ENCODE assay signal across 10 mouse cellular contexts in the genomic region with DNA sequence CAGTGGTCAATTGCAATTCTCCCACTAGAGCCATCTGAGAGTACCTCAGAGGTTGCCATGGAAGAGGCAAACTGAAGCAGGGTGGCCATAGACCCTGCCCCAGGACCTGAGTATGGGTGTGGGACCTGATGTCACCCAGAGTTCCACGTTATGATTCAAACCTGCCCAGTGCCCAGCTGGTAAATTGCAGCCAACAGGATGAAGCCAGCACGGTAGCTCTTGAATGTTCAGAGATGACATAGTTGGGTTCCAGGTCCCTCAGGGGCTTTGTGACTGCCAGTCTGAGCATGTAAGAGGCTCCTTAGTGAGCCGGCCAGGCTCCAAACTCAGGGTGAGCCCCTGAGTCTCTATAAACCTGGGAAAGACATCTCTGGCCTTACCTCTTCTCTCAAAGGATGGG. TPM values are rescaled to one million over a fixed set of nuclear protein-coding genes. Genes with fewer than 3 reads are reported as not detected.
A peak's percentile ranks its signal among the peaks of the same experiment; 100 is the strongest.
DNase-seq lines count a peak whose midpoint lies in the region; ATAC-seq and TF ChIP-seq lines count a peak whose summit lies in the region.
"Had no signal": no experiment of that assay in that cellular context is flagged by ENCODE, and none has a peak within 500 bp of the region (broad histone marks: within the 10 kb centered on the region; RNA-seq: fewer than 3 reads in every experiment).

No protein-coding gene starts in this region.

- H3K4me3 ChIP-seq in gastrocnemius, adult 2 months = no peak overlapping the region
- H3K4me3 ChIP-seq in kidney, postnatal 0 days (replicated peaks; ENCODE audit: low read depth, low read length) = no peak overlapping the region
- H3K4me3 ChIP-seq in embryonic facial prominence, embryonic 14.5 days (ENCODE audit: low read depth, low read length) = no peak overlapping the region
- no peak overlapping the region for H3K4me3 ChIP-seq in liver, embryonic 13.5 days (replicated peaks)
- H3K4me3 ChIP-seq: forebrain, embryonic 15.5 days had no signal

- H3K36me3 ChIP-seq in kidney, postnatal 0 days (ENCODE audit: insufficient read depth, low read length) = no peaks in the 10 kb centered on the region
- H3K36me3 ChIP-seq in embryonic facial prominence, embryonic 14.5 days (ENCODE audit: control insufficient read depth, insufficient read depth, low read length) = no peaks in the 10 kb centered on the region
- H3K36me3 ChIP-seq in liver, embryonic 13.5 days = peaks cover 41% of the 10 kb centered on the region
- H3K36me3 ChIP-seq: forebrain, embryonic 15.5 days had no signal

- 36% methylated on average over 3 of the region's 3 CpGs for WGBS in kidney, postnatal 0 days
- WGBS in embryonic facial prominence, embryonic 14.5 days = 54% methylated on average over 3 of the region's 3 CpGs
- 72% methylated on average over 3 of the region's 3 CpGs for WGBS in liver, embryonic 13.5 days (ENCODE audit: insufficient replicate concordance)

- ATAC-seq in kidney, postnatal 0 days (replicated peaks; ENCODE audit: low FRiP score, low read depth) = no peak
- no peak for ATAC-seq in embryonic facial prominence, embryonic 14.5 days (ENCODE audit: low read depth)
- no peak for ATAC-seq in liver, embryonic 13.5 days (ENCODE audit: low read depth)
- ATAC-seq: forebrain, embryonic 15.5 days had no signal

- no peaks in the 10 kb centered on the region for H3K9me3 ChIP-seq in kidney, postnatal 0 days (replicated peaks; ENCODE audit: low read length)
- no peaks in the 10 kb centered on the region for H3K9me3 ChIP-seq in embryonic facial prominence, embryonic 14.5 days (ENCODE audit: control insufficient read depth, low read length)
- H3K9me3 ChIP-seq in liver, embryonic 13.5 days (replicated peaks) = no peaks in the 10 kb centered on the region
- H3K9me3 ChIP-seq: forebrain, embryonic 15.5 days had no signal

- H3K9ac ChIP-seq in kidney, postnatal 0 days (ENCODE audit: low read depth, low read length) = no peak overlapping the region
- no peak overlapping the region for H3K9ac ChIP-seq in embryonic facial prominence, embryonic 14.5 days (ENCODE audit: low read depth, low read length)
- peak overlapping the region; percentile 67 for H3K9ac ChIP-seq in liver, embryonic 13.5 days
- H3K9ac ChIP-seq: forebrain, embryonic 15.5 days had no signal

- no peak overlapping the region for H3K4me2 ChIP-seq in kidney, postnatal 0 days (ENCODE audit: low read length)
- H3K4me2 ChIP-seq in embryonic facial prominence, embryonic 14.5 days (ENCODE audit: low read depth, low read length) = no peak overlapping the region
- H3K4me2 ChIP-seq in liver, embryonic 13.5 days = peak overlapping the region; percentile 65
- H3K4me2 ChIP-seq: forebrain, embryonic 15.5 days had no signal

- no peaks in the 10 kb centered on the region for H3K27me3 ChIP-seq in kidney, postnatal 0 days (ENCODE audit: insufficient read depth, low read length)
- H3K27me3 ChIP-seq in embryonic facial prominence, embryonic 14.5 days (replicated peaks; ENCODE audit: control insufficient read depth, insufficient read depth, low read length) = no peaks in the 10 kb centered on the region
- no peaks in the 10 kb centered on the region for H3K27me3 ChIP-seq in liver, embryonic 13.5 days
- H3K27me3 ChIP-seq: forebrain, embryonic 15.5 days had no signal

- peak overlapping the region; percentile 83 for H3K27ac ChIP-seq in gastrocnemius, adult 2 months
- H3K27ac ChIP-seq in kidney, postnatal 0 days = peak overlapping the region; percentile 93
- H3K27ac ChIP-seq in embryonic facial prominence, embryonic 14.5 days (replicated peaks; ENCODE audit: low read depth, low read length) = 0 out of 2 replicates have a peak overlapping the region, but pooled peaks have one; percentile 12
- peak overlapping the region; percentile 86 for H3K27ac ChIP-seq in liver, embryonic 13.5 days
- H3K27ac ChIP-seq: forebrain, embryonic 15.5 days had no signal

- intact Hi-C loops in gastrocnemius, adult 2 months (cut with DNase I) = no loop called here

- TF ChIP-seq CTCF in gastrocnemius, adult 2 months (IDR thresholded peaks at IDR 0.05) = no peak
- no peak for TF ChIP-seq CTCF in kidney, postnatal 0 days (IDR thresholded peaks at IDR 0.05; ENCODE audit: low read depth)

- DNase-seq in gastrocnemius, adult 2 months = no peak
- DNase-seq in gastrocnemius, adult 8-10 months (ENCODE audit: low spot score in 2 of 2) = no peak
- no peak for DNase-seq in kidney, postnatal 0 days (ENCODE audit: low spot score)
- no peak for DNase-seq in kidney, adult 8-10 months
- DNase-seq in embryonic facial prominence, embryonic 14.5 days (ENCODE audit: low spot score) = no peak
- no peak for DNase-seq in liver, embryonic 13.5 days
- DNase-seq in frontal cortex, adult 2 months (ENCODE audit: extremely low spot score in 1 of 2, low spot score in 1 of 2) = no peak
- DNase-seq in layer of hippocampus, adult 8-10 months (ENCODE audit: low spot score in 2 of 2) = no peak
- DNase-seq: thymus, adult 2 months had no signal

- peaks cover 52% of the 10 kb centered on the region for H3K4me1 ChIP-seq in kidney, postnatal 0 days (replicated peaks; ENCODE audit: insufficient read depth, low read length)
- H3K4me1 ChIP-seq in embryonic facial prominence, embryonic 14.5 days (ENCODE audit: control insufficient read depth, insufficient read depth, low read length) = peaks cover 30% of the 10 kb centered on the region
- H3K4me1 ChIP-seq in liver, embryonic 13.5 days (replicated peaks) = peaks cover 92% of the 10 kb centered on the region

RNA-seq across cellular contexts. Expression of a gene that starts 25.0 kb away (rescaled TPM):
- 10 to 100 TPM; 11.3 to 25.5 TPM for total RNA-seq in gastrocnemius, adult 2 months (2021)
- total RNA-seq in gastrocnemius, adult 8-10 months (2022) = 10 to 100 TPM; 11.7 to 14.4 (median 13.9) TPM
- 12.5 and 14.9 TPM in 2 replicates for polyA plus RNA-seq in kidney, postnatal 0 days (2015; fragmentation: Nextera tagmentation; extraction: Ambion mirVana)
- 18.7 and 22.7 TPM in 2 replicates for polyA plus RNA-seq in embryonic facial prominence, embryonic 14.5 days (2014; fragmentation: Nextera tagmentation; extraction: Ambion mirVana)
- 13.9 and 14.2 TPM in 2 replicates for polyA plus RNA-seq in liver, embryonic 13.5 days (2015; fragmentation: Nextera tagmentation; extraction: Ambion mirVana)
- 7.4 and 9.1 TPM in 2 replicates for polyA plus RNA-seq in frontal cortex, adult 2 months (2012; rRNA removed)
- total RNA-seq in layer of hippocampus, adult 8-10 months (2022) = 1 to 10 TPM; 4.6 to 7.0 (median 4.9) TPM

RNA-seq across cellular contexts. Expression of a gene that starts 41.7 kb away (rescaled TPM):
- total RNA-seq in gastrocnemius, adult 2 months (2021) = 1 to 10 TPM in 1 of 2 experiments, under 1 TPM in 1; 0.78 to 1.5 TPM
- 1 to 10 TPM in 1 of 4 experiments, under 1 TPM in 3; 0.47 to 1.0 (median 0.83) TPM for total RNA-seq in gastrocnemius, adult 8-10 months (2022)
- 21.2 and 24.7 TPM in 2 replicates for polyA plus RNA-seq in kidney, postnatal 0 days (2015; fragmentation: Nextera tagmentation; extraction: Ambion mirVana)
- 32.9 and 33.7 TPM in 2 replicates for polyA plus RNA-seq in embryonic facial prominence, embryonic 14.5 days (2014; fragmentation: Nextera tagmentation; extraction: Ambion mirVana)
- 60.6 and 64.3 TPM in 2 replicates for polyA plus RNA-seq in liver, embryonic 13.5 days (2015; fragmentation: Nextera tagmentation; extraction: Ambion mirVana)
- polyA plus RNA-seq in frontal cortex, adult 2 months (2012; rRNA removed) = 2.4 and 2.5 TPM in 2 replicates
- total RNA-seq in layer of hippocampus, adult 8-10 months (2022) = 1 to 10 TPM; 1.4 to 2.4 (median 1.7) TPM

RNA-seq across cellular contexts. Expression of a gene that starts 50.1 kb away (rescaled TPM):
- total RNA-seq in gastrocnemius, adult 2 months (2021) = 1 to 10 TPM; 6.9 to 7.4 TPM
- 1 to 10 TPM; 6.1 to 7.2 (median 6.7) TPM for total RNA-seq in gastrocnemius, adult 8-10 months (2022)
- polyA plus RNA-seq in kidney, postnatal 0 days (2015; fragmentation: Nextera tagmentation; extraction: Ambion mirVana) = 44.5 and 45.6 TPM in 2 replicates
- polyA plus RNA-seq in embryonic facial prominence, embryonic 14.5 days (2014; fragmentation: Nextera tagmentation; extraction: Ambion mirVana) = 49.0 and 49.2 TPM in 2 replicates
- polyA plus RNA-seq in liver, embryonic 13.5 days (2015; fragmentation: Nextera tagmentation; extraction: Ambion mirVana) = 26.7 and 29.3 TPM in 2 replicates
- 40.2 and 51.2 TPM in 2 replicates for polyA plus RNA-seq in frontal cortex, adult 2 months (2012; rRNA removed)
- 10 to 100 TPM; 23.4 to 31.5 (median 27.6) TPM for total RNA-seq in layer of hippocampus, adult 8-10 months (2022)

RNA-seq across cellular contexts. Expression of a gene that starts 50.2 kb away (rescaled TPM):
- 10 to 100 TPM; 30.4 to 32.6 TPM for total RNA-seq in gastrocnemius, adult 2 months (2021)
- 10 to 100 TPM; 29.9 to 37.5 (median 32.4) TPM for total RNA-seq in gastrocnemius, adult 8-10 months (2022)
- 44.0 and 44.5 TPM in 2 replicates for polyA plus RNA-seq in kidney, postnatal 0 days (2015; fragmentation: Nextera tagmentation; extraction: Ambion mirVana)
- 40.0 and 40.1 TPM in 2 replicates for polyA plus RNA-seq in embryonic facial prominence, embryonic 14.5 days (2014; fragmentation: Nextera tagmentation; extraction: Ambion mirVana)
- 12.2 and 13.7 TPM in 2 replicates for polyA plus RNA-seq in liver, embryonic 13.5 days (2015; fragmentation: Nextera tagmentation; extraction: Ambion mirVana)
- polyA plus RNA-seq in frontal cortex, adult 2 months (2012; rRNA removed) = 62.3 and 86.3 TPM in 2 replicates
- total RNA-seq in layer of hippocampus, adult 8-10 months (2022) = 10 to 100 TPM; 26.9 to 40.7 (median 31.3) TPM

RNA-seq across cellular contexts. Expression of a gene that starts 50.6 kb away (rescaled TPM):
- 10 to 100 TPM; 40.5 to 44.8 TPM for total RNA-seq in gastrocnemius, adult 2 months (2021)
- total RNA-seq in gastrocnemius, adult 8-10 months (2022) = 10 to 100 TPM; 42.7 to 49.4 (median 45.2) TPM
- polyA plus RNA-seq in kidney, postnatal 0 days (2015; fragmentation: Nextera tagmentation; extraction: Ambion mirVana) = 354 and 392 TPM in 2 replicates
- 291 and 314 TPM in 2 replicates for polyA plus RNA-seq in embryonic facial prominence, embryonic 14.5 days (2014; fragmentation: Nextera tagmentation; extraction: Ambion mirVana)
- 198 and 218 TPM in 2 replicates for polyA plus RNA-seq in liver, embryonic 13.5 days (2015; fragmentation: Nextera tagmentation; extraction: Ambion mirVana)
- 66.0 and 67.4 TPM in 2 replicates for polyA plus RNA-seq in frontal cortex, adult 2 months (2012; rRNA removed)
- total RNA-seq in layer of hippocampus, adult 8-10 months (2022) = 10 to 100 TPM; 56.8 to 69.3 (median 60.2) TPM

Comparison
In these comparisons a context has a peak if more than half of its experiments do, and no peak if none do; other contexts are left out.
1. H3K27ac ChIP-seq: peak in every context shown above with its lines; median percentile 93 in kidney, postnatal 0 days; 86 in liver, embryonic 13.5 days; 83 in gastrocnemius, adult 2 months; 12 in embryonic facial prominence, embryonic 14.5 days.